Mouse (Mus musculus): ENCODE results near the gene Pigo.
"Not testable (repeated sequence)": the region's sequence is repeated elsewhere in the genome, so short reads cannot be mapped to it uniquely, and the experiment has no call there.

Pigo gene

DNA sequence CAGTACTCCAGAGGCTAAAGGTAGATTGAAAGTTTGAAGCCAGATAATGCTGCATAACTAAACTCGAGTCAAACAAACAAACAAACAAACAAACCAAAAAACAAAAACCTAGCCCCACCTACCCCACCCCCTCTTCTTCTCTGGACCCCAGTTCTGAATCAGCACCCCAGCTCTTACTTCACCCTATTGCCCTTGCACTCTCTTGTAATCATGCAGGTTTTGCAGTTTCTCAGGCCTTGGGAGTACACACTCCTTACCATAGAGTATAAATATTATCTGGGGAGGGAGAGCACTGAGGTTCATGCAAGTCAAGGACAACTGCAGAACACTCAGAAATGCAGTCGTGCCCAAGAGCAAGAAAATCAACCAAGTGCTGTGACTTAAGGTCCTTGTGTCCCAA, 24.3 kb downstream of the Pigo start:
- no peak for DNase-seq (ENCODE audit: low spot score)

- DNase-seq (ENCODE audit: low spot score): peak; percentile 96
Measured at GRCm38 (mm10) chr4:43000141-43000986, 25.3 kb downstream of the Pigo start, which contains the start of gene Vcp. Vcp (minus strand) TSS chr4:43000507.

- DNase-seq (ENCODE audit: low spot score): peak; percentile 59
Measured at GRCm38 (mm10) chr4:42999451-43000140, 26.0 kb downstream of the Pigo start.

DNA sequence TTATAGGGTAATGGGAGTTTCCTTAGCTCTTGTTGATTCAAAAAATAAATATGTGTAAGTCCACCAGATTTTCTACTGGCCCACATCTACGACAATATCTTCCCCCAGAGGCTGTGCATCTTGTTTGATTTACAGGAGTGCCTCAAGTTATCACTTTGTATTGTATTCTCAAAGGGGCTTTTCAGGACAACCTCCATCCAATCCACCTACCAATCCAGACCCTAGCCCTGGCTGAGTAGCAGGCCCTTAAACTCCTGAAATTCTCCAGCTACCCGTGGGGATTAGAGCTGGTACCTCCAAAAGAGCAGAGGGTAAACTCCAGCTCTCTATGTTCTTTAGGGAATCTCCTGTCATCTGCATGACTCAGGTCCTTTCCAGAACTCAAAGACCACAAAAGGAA, 27.6 kb downstream of the Pigo start:
- DNase-seq (ENCODE audit: low spot score): no peak

- no peak for DNase-seq (ENCODE audit: low spot score)
Measured at GRCm38 (mm10) chr4:42988296-42988695, 37.3 kb downstream of the Pigo start.

GRCm38 (mm10) chr4:42980467-42980866, 45.2 kb downstream of the Pigo start:
- DNase-seq (ENCODE audit: low spot score): not testable (repeated sequence)

GRCm38 (mm10) chr4:42978062-42978461, 47.6 kb downstream of the Pigo start:
- no peak for DNase-seq (ENCODE audit: low spot score)

DNA sequence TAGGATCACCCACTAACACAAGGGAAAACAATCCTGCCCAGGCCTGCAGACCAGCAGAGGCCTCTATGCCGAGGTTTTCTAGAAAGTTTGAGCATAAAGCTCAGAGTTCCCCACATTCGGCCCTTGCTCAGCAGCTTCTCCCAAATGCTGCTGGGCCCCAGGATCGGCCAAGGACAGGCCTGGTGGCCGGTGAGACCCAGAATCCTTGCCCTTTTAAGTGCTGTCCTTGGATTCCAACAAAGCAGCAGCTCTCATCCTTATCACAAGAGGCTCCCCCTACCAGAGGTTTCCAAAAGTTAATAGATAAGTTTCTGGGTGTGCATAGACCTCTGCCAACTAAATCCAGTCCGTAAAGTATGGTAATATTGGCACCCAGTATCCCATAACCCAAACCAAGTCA, 51.8 kb downstream of the Pigo start:
- DNase-seq (ENCODE audit: low spot score): no peak

- no peak for DNase-seq (ENCODE audit: low spot score)
Measured at GRCm38 (mm10) chr4:42972952-42973351, 52.7 kb downstream of the Pigo start.

- no peak for DNase-seq (ENCODE audit: low spot score)
Measured at GRCm38 (mm10) chr4:42969304-42969703, 56.3 kb downstream of the Pigo start, which contains the start of gene 1700022I11Rik. 1700022I11Rik (plus strand) TSS chr4:42969604.
